Mouse (Mus musculus): Measurements from ENCODE around the gene Zfp36. TPM values are rescaled to one million over a fixed set of nuclear protein-coding genes. Genes with fewer than 3 reads are reported as not detected.

Zfp36 gene
- polyA plus RNA-seq, 2 experiments, result 12.3 to 16.0 TPM

DNA sequence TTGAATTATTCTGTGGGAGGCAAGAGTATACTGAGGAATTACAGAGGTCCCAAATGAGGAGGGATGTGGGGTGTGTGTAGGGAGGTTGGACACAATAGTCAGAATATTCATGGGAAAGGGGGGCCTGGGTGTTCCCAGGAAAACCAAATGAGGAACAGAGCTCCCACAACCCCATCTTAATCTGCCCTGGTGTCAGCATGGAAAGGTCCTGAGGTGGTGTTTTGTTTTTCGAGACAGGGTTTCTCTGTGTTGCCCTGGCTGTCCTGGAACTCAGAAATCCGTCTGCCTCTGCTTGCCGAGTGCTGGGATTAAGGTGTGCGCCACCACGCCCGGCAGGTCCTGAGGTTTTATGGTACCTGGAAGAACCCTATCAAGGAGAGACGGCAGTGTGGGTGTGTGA is 21.6 kb downstream of the Zfp36 start:
- ATAC-seq (ENCODE audit: low FRiP score, low read depth), result no peak
- H3K27ac ChIP-seq (replicated peaks; ENCODE audit: low read depth, low read length), result no peak overlapping the region
- peaks cover 8% of the 10 kb centered on the region; the same call in 1 of the 2 replicates for H3K4me1 ChIP-seq (ENCODE audit: control insufficient read depth, insufficient read depth, low read length)
- H3K4me3 ChIP-seq (replicated peaks; ENCODE audit: low read length), result no peak overlapping the region
- H3K4me2 ChIP-seq (replicated peaks; ENCODE audit: low read depth, low read length, severe bottlenecking), result no peak overlapping the region
- no peak for DNase-seq (ENCODE audit: low spot score)
- no peaks in the 10 kb centered on the region for H3K9me3 ChIP-seq (ENCODE audit: control insufficient read depth, low read length)
- peaks cover 62% of the 10 kb centered on the region for H3K36me3 ChIP-seq (ENCODE audit: control insufficient read depth, insufficient read depth, low read length)
- WGBS, result 65% methylated on average over 7 of the region's 7 CpGs
- H3K9ac ChIP-seq (ENCODE audit: low read depth, low read length, severe bottlenecking), result no peak overlapping the region
- H3K27me3 ChIP-seq (ENCODE audit: control insufficient read depth, insufficient read depth, low read length), result no peaks in the 10 kb centered on the region
- TF ChIP-seq POLR2A (IDR thresholded peaks at IDR 0.05; ENCODE audit: borderline replicate concordance, extremely low read depth, insufficient read depth, insufficient read length), result no peak

DNA sequence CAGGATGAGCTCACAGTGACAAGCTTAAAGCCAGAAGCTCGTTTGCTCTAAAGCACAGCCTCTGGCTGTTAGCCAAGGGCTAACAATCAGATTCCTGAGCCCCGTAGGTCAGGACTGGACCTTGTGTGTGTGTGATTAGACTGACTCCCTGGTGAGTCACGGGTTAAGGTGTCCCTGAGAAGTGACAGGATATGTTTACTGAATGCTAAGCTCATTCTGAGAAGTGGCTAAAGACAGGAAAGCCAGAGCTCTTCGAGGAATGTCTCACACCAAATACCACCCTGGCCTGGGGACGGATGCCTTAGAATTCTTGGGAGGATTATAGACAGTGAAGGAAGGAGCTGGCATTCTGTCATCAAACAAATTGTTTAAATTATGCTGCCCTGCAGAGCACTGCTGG is 22.1 kb downstream of the Zfp36 start:
- peak; percentile 2; the same call in 1 of the 2 replicates for ATAC-seq (ENCODE audit: low FRiP score, low read depth)
- H3K9me3 ChIP-seq (ENCODE audit: control insufficient read depth, low read length), result no peaks in the 10 kb centered on the region
- TF ChIP-seq POLR2A (IDR thresholded peaks at IDR 0.05; ENCODE audit: borderline replicate concordance, extremely low read depth, insufficient read depth, insufficient read length), result no peak
- H3K36me3 ChIP-seq (ENCODE audit: control insufficient read depth, insufficient read depth, low read length), result peaks cover 66% of the 10 kb centered on the region
- no peak overlapping the region for H3K4me3 ChIP-seq (replicated peaks; ENCODE audit: low read length)
- peak; percentile 33 for DNase-seq (ENCODE audit: low spot score)
- H3K27me3 ChIP-seq (ENCODE audit: control insufficient read depth, insufficient read depth, low read length), result no peaks in the 10 kb centered on the region
- WGBS, result 8% methylated on average over 5 of the region's 5 CpGs
- H3K4me1 ChIP-seq (ENCODE audit: control insufficient read depth, insufficient read depth, low read length), result peaks cover 8% of the 10 kb centered on the region; the same call in 1 of the 2 replicates
- peak overlapping the region; percentile 49; the same call in 1 of the 2 replicates for H3K27ac ChIP-seq (replicated peaks; ENCODE audit: low read depth, low read length)
- no peak overlapping the region for H3K4me2 ChIP-seq (replicated peaks; ENCODE audit: low read depth, low read length, severe bottlenecking)
- H3K9ac ChIP-seq (ENCODE audit: low read depth, low read length, severe bottlenecking), result no peak overlapping the region

DNA sequence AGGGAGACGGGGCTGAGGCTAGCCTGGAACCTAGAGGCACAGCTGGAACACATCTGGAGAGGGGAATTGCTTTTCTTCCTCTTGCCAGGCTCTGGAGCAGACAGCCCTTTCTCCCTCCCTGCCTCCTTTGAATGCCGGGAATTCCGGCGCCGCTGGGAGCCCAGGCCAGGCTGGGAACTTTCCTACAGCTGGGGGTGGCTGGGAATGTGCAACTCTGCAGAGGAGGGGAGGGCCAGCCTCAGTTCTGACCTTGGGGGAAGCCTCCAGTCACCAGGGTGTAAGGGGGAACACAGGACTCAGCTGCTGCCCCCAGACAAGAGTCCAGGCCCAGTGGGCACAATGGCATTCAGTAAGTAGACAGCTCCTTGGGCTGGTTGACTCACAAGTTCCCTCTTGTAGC is 23.1 kb downstream of the Zfp36 start:
- Histone ChIP-seq H3K27ac (replicated peaks; ENCODE audit: low read depth, low read length) (peak overlapping the region; percentile 49), H3K9me3 (ENCODE audit: control insufficient read depth, low read length) (no peaks in the 10 kb centered on the region), H3K36me3 (ENCODE audit: control insufficient read depth, insufficient read depth, low read length) (peaks cover 66% of the 10 kb centered on the region), H3K27me3 (ENCODE audit: control insufficient read depth, insufficient read depth, low read length) (no peaks in the 10 kb centered on the region), H3K4me2 (replicated peaks; ENCODE audit: low read depth, low read length, severe bottlenecking) (no peak overlapping the region), H3K4me3 (replicated peaks; ENCODE audit: low read length) (no peak overlapping the region), H3K4me1 (ENCODE audit: control insufficient read depth, insufficient read depth, low read length) (peaks cover 8% of the 10 kb centered on the region), H3K9ac (ENCODE audit: low read depth, low read length, severe bottlenecking) (no peak overlapping the region)
- DNase-seq (ENCODE audit: low spot score) (peak; percentile 65), ATAC-seq (ENCODE audit: low FRiP score, low read depth) (peak; percentile 53)
- TF ChIP-seq POLR2A (IDR thresholded peaks at IDR 0.05; ENCODE audit: borderline replicate concordance, extremely low read depth, insufficient read depth, insufficient read length), result no peak
- 0% methylated on average over 5 of the region's 5 CpGs for WGBS

DNA sequence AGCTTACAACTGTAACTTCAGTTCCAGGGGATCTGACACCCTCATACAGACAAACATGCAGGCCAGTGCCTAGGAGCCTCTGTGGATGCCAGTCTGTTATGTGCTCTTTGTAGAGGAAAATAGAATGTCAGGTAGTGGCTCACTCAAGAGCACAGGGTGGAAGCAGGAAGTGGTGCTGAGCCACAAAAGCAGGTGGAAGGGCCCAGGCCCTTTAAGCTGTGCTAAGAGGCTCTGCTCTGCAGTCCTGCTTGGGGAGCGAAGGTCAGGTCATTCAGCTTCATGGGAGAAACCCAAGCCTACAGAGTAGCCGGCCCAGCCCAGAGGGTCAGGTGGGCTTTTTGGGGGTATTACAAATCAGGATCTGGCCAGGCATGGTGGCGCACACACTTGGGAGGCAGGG is 24.8 kb downstream of the Zfp36 start:
- peaks cover 52% of the 10 kb centered on the region for H3K36me3 ChIP-seq (ENCODE audit: control insufficient read depth, insufficient read depth, low read length)
- no peak for ATAC-seq (ENCODE audit: low FRiP score, low read depth)
- H3K27me3 ChIP-seq (ENCODE audit: control insufficient read depth, insufficient read depth, low read length), result no peaks in the 10 kb centered on the region
- no peak overlapping the region for H3K27ac ChIP-seq (replicated peaks; ENCODE audit: low read depth, low read length)
- H3K4me2 ChIP-seq (replicated peaks; ENCODE audit: low read depth, low read length, severe bottlenecking), result no peak overlapping the region
- DNase-seq (ENCODE audit: low spot score), result no peak
- 89% methylated on average over 3 of the region's 3 CpGs for WGBS
- H3K4me1 ChIP-seq (ENCODE audit: control insufficient read depth, insufficient read depth, low read length), result peaks cover 12% of the 10 kb centered on the region
- no peak overlapping the region for H3K4me3 ChIP-seq (replicated peaks; ENCODE audit: low read length)
- H3K9me3 ChIP-seq (ENCODE audit: control insufficient read depth, low read length), result no peaks in the 10 kb centered on the region
- H3K9ac ChIP-seq (ENCODE audit: low read depth, low read length, severe bottlenecking), result no peak overlapping the region
- TF ChIP-seq POLR2A (IDR thresholded peaks at IDR 0.05; ENCODE audit: borderline replicate concordance, extremely low read depth, insufficient read depth, insufficient read length), result no peak

DNA sequence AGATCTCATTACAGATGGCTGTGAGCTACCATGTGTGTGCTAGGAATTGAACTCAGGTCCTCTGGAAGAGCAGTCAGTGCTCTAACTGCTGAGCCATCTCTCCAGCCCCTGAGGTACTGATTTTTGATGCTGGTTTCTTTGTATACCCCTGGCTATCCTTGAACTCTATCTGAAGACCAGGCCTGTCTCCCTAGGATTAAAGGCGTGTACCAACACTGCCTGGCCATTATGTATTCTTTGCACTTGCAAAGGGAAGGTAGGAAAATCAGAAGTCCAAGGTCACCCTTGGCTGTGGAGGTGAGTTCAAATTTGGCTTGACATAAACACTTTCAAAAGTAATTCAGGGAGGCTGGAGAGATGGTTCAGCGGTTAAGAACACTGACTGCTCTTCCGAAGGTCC is 25.5 kb downstream of the Zfp36 start:
- Histone ChIP-seq H3K4me2 (replicated peaks; ENCODE audit: low read depth, low read length, severe bottlenecking) (no peak overlapping the region), H3K4me3 (replicated peaks; ENCODE audit: low read length) (no peak overlapping the region), H3K4me1 (ENCODE audit: control insufficient read depth, insufficient read depth, low read length) (peaks cover 15% of the 10 kb centered on the region), H3K27me3 (ENCODE audit: control insufficient read depth, insufficient read depth, low read length) (no peaks in the 10 kb centered on the region), H3K9ac (ENCODE audit: low read depth, low read length, severe bottlenecking) (no peak overlapping the region), H3K9me3 (ENCODE audit: control insufficient read depth, low read length) (no peaks in the 10 kb centered on the region), H3K27ac (replicated peaks; ENCODE audit: low read depth, low read length) (no peak overlapping the region), H3K36me3 (ENCODE audit: control insufficient read depth, insufficient read depth, low read length) (peaks cover 45% of the 10 kb centered on the region)
- TF ChIP-seq POLR2A (IDR thresholded peaks at IDR 0.05; ENCODE audit: borderline replicate concordance, extremely low read depth, insufficient read depth, insufficient read length), result no peak
- WGBS, result 93% methylated on average over 3 of the region's 3 CpGs
- DNase-seq (ENCODE audit: low spot score) (no peak), ATAC-seq (ENCODE audit: low FRiP score, low read depth) (no peak)

DNA sequence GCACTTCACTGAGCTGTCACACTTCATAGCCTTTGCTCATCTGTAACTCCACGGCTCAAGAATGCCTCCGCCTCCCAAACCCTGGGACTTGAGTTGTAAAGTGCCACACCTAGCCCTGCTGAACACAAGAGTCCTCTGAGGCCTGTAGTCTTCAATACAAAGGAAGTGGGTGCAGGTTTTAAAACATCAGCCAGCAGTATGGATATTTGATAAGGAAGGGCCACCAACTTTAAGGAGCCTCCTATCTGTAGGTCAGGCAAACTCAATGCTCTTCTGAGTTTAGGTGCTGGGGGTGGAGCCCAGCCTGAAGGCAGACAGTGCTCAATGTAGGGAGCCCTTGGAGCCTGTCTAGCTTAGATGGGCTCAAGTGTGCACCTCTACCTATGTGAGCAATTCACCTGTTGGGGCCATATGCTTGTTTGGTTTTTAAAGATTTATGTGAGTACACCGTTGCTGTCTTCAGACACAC is 25.9 kb downstream of the Zfp36 start:
- no peak for DNase-seq (ENCODE audit: low spot score)
- TF ChIP-seq POLR2A (IDR thresholded peaks at IDR 0.05; ENCODE audit: borderline replicate concordance, extremely low read depth, insufficient read depth, insufficient read length), result no peak
- no peak for ATAC-seq (ENCODE audit: low FRiP score, low read depth)
- Histone ChIP-seq H3K4me1 (ENCODE audit: control insufficient read depth, insufficient read depth, low read length) (peaks cover 17% of the 10 kb centered on the region), H3K9ac (ENCODE audit: low read depth, low read length, severe bottlenecking) (no peak overlapping the region), H3K4me3 (replicated peaks; ENCODE audit: low read length) (no peak overlapping the region), H3K4me2 (replicated peaks; ENCODE audit: low read depth, low read length, severe bottlenecking) (no peak overlapping the region), H3K27ac (replicated peaks; ENCODE audit: low read depth, low read length) (no peak overlapping the region), H3K27me3 (ENCODE audit: control insufficient read depth, insufficient read depth, low read length) (no peaks in the 10 kb centered on the region), H3K9me3 (ENCODE audit: control insufficient read depth, low read length) (no peaks in the 10 kb centered on the region), H3K36me3 (ENCODE audit: control insufficient read depth, insufficient read depth, low read length) (peaks cover 41% of the 10 kb centered on the region)
- 87% methylated on average over 3 of the region's 3 CpGs for WGBS

All from limb, embryonic 14.5 days (tissue).